Comparison of ENCODE assay signal across 14 mouse cellular contexts in genomic region chr3:56229283-56229682, GRCm38 (mm10).
"Had no signal": no experiment of that assay in that cellular context is flagged by ENCODE, and none has a peak within 500 bp of the region (broad histone marks: within the 10 kb centered on the region; RNA-seq: fewer than 3 reads in every experiment).

No protein-coding gene starts in this region.

- H3K4me3 ChIP-seq: left cerebral cortex, adult 2 months; limb, embryonic 10.5 days; liver, embryonic 15.5 days; midbrain, embryonic 12.5 days; stomach, embryonic 15.5 days had no signal

- H3K36me3 ChIP-seq: limb, embryonic 10.5 days; liver, embryonic 15.5 days; midbrain, embryonic 12.5 days; stomach, embryonic 15.5 days had no signal

- H3K27ac ChIP-seq: left cerebral cortex, adult 2 months; limb, embryonic 10.5 days; liver, embryonic 15.5 days; midbrain, embryonic 12.5 days; stomach, embryonic 15.5 days had no signal

- H3K4me2 ChIP-seq: liver, embryonic 11.5 days; liver, embryonic 15.5 days; lung, embryonic 14.5 days; midbrain, embryonic 12.5 days; stomach, embryonic 15.5 days had no signal

- ATAC-seq: midbrain, embryonic 16.5 days had no signal

- H3K9ac ChIP-seq: liver, embryonic 15.5 days; lung, embryonic 14.5 days; midbrain, embryonic 12.5 days; stomach, embryonic 15.5 days had no signal

- H3K27me3 ChIP-seq: liver, embryonic 15.5 days; midbrain, embryonic 12.5 days; stomach, embryonic 15.5 days had no signal

- H3K4me1 ChIP-seq: limb, embryonic 10.5 days; liver, embryonic 15.5 days; midbrain, embryonic 12.5 days; stomach, embryonic 15.5 days had no signal

- H3K9me3 ChIP-seq: limb, embryonic 10.5 days; liver, embryonic 15.5 days; midbrain, embryonic 12.5 days; stomach, embryonic 15.5 days had no signal

- DNase-seq: kidney, postnatal 14 days; lung, embryonic 14.5 days; lung, postnatal 10 days; lung, postnatal 4 days; right cerebral cortex, postnatal 14 days; thymus, adult 2 months; thymus, postnatal 25 days had no signal
